Mouse (Mus musculus): ENCODE data around the gene Tmie. TPM values are rescaled to one million over a fixed set of nuclear protein-coding genes. Genes with fewer than 3 reads are reported as not detected.
"Not testable (repeated sequence)": the region's sequence is repeated elsewhere in the genome, so short reads cannot be mapped to it uniquely, and the experiment has no call there.

Gene Tmie
- total RNA-seq, 1 experiment from 2014 or later, result 0.23 TPM

DNA sequence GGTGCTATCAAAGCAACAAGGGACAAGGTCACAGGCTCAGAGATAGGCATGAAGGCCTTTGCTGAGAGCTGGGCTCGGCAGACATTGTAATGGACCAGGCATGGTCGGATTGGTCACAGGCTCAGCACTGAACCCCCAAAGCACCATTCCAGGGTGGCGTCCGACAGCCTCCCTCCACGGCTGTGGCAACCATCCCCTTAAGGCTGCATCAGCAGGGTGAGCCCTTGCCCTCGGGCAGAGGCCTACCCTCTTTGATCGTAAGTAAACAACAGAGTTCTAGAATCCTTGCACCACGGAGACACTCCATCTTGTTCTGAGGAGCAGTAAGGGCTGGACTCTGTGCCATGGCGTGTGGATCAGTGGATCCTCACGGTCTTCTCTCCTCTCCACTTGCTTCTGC, 35.7 kb downstream of the Tmie start, which contains the start of gene Prss46:
Gene Prss46, plus strand, starts transcription at position 301 of the 400 bp plus-strand sequence.
- ATAC-seq (replicated peaks; ENCODE audit: low read depth, poor library complexity, severe bottlenecking), result no peak

- peak; percentile 74 for ATAC-seq (replicated peaks; ENCODE audit: low read depth, poor library complexity, severe bottlenecking)
These were observed 38.5 kb downstream of the Tmie start for GRCm38 (mm10) chr9:110841438-110841837.

DNA sequence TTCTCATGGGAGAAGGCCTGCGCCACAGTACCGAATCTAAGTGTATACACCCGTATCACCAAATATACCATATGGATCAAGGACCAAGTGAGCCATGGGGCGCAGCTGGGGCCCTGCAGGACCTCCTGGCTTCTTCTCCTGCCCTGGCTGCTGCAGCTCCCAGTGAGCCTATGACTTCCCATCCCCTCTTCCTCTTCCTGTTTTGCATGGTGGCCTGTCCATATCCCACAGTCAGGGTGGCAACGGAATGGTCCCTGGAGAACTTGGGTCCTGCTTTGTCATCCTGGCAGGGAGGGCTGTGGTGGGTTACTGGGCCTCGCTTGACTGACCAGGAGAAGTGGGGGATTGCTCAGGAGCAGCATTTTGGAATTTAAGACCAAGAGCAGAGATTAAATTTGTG, 39.0 kb downstream of the Tmie start:
- ATAC-seq (replicated peaks; ENCODE audit: low read depth, poor library complexity, severe bottlenecking), result peak; percentile 18; the same call in 1 of the 2 replicates

GRCm38 (mm10) chr9:110836112-110836511, 43.8 kb downstream of the Tmie start:
- no peak for ATAC-seq (replicated peaks; ENCODE audit: low read depth, poor library complexity, severe bottlenecking)

DNA sequence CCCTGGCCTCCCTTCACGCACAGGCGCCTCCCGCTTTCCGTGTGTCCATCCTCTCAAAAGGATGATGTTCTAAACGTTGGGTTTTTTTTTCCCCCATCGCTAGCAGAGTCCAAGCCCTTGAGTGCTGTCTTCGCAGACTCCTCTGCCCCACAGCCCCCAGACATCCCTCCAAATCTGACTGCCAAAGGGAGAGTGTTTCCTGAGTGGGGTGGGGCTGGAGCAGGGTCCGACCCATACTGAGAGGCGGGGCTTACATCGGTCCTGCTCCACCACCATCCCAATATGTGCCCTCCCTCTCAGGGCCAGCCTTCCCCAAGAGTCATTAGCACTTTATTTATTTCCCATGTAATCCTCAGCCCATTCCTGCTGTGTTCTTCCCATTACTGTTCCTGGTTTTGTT, 45.0 kb downstream of the Tmie start:
- ATAC-seq (replicated peaks; ENCODE audit: low read depth, poor library complexity, severe bottlenecking), result no peak

DNA sequence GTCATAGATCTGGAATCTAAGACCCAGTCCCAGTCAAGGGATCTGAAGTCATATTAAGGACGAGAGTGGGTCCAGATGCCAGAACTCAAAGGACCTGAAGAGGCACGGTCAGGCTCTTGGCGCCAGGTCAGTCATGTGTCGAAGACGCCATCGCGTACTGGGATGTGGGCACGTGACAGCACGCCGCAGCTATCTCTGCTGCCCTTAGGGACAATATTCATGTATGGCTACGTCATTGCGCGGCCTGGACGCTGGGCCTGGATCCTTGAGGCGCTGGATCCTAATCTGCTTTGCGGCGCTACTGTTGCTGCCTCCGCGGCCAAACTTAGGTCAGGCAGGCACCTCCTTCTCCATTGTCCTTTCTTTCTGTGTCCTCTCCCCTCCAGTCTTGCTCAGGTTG, 45.5 kb downstream of the Tmie start, which contains the start of gene Prss45:
Gene Prss45, plus strand, starts transcription at position 178 of the 400 bp plus-strand sequence.
- ATAC-seq (replicated peaks; ENCODE audit: low read depth, poor library complexity, severe bottlenecking), result no peak

DNA sequence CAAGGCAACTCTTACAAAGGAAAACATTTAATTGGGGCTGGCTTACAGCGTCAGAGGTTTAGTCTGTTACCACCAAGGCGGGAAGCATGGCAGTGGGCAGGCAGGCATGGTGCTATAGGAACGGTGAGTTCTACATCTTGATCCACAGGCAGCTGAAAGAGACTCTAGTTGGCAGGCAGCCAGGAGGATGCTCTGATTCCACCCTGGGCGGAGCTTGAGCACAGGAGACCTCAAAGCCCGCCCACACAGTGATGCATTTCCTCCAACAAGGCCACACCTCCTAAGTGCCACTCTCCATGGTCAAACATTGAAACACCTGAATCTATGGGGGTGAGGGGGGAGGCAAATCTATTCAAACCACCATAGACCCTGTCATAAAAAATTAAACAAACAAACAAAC, 46.9 kb downstream of the Tmie start:
- ATAC-seq (replicated peaks; ENCODE audit: low read depth, poor library complexity, severe bottlenecking), result no peak

DNA sequence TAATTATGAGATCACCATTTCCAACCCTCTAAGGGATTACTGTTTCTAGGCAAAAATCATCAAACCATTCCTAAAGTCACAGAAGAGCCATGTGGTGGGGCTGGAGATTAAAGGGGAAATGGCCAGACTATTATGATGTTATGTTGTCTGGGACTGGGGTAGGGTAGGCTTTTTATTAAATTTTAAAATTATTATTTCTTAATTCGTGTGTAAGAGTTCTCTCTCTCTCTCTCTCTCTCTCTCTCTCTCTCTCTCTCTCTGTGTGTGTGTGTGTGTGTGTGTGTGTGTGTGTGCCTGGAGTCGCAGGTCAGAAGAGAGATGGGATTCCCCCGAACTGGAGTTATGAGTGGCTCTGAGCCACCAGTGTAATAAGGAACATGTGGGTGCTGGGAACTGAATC, 53.5 kb downstream of the Tmie start, which contains the start of gene Prss43:
Gene Prss43, plus strand, starts transcription at position 301 of the 400 bp plus-strand sequence.
- no peak for ATAC-seq (replicated peaks; ENCODE audit: low read depth, poor library complexity, severe bottlenecking)

DNA sequence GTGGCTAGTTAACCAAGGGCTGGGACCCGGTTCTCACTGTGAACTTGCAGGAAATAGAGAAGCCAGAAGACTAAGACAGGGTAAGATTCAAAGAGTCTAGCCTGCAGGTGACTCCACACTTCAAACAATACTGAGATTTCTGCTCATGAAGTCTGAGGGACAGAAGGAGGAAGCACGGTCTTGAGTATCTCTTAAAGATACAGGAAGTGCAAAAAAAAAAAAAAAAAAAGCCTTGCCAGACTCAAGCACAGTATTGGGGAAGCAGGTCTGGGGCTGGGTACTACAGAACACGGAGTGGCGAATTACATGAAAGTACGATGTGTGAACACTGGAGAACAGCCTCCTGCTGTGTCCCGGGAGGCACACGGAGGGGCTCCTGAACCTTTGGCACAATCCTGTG, 54.1 kb downstream of the Tmie start:
- peak; percentile 80 for ATAC-seq (replicated peaks; ENCODE audit: low read depth, poor library complexity, severe bottlenecking)

DNA sequence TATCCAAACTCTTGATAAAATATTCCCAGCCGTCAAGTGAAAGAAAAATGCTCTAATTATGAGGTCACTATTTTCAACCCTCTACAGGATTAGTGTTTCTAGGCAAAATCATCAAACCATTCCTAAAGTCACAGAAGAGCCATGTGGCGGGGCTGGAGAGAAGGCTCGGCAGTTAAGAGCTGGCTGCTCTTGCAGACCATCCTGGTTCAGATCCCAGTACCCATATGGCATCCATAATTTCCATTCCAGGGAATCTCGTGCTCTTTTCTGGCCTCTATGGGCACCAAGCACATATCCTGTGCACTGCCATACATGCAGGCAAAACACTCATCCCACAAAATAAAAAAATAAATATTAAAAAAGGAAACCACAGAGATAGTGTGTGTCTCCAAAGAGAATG, 54.5 kb downstream of the Tmie start:
- no peak for ATAC-seq (replicated peaks; ENCODE audit: low read depth, poor library complexity, severe bottlenecking)

- ATAC-seq (replicated peaks; ENCODE audit: low read depth, poor library complexity, severe bottlenecking), result no peak
These were observed 58.5 kb downstream of the Tmie start for GRCm38 (mm10) chr9:110821436-110821835.

DNA sequence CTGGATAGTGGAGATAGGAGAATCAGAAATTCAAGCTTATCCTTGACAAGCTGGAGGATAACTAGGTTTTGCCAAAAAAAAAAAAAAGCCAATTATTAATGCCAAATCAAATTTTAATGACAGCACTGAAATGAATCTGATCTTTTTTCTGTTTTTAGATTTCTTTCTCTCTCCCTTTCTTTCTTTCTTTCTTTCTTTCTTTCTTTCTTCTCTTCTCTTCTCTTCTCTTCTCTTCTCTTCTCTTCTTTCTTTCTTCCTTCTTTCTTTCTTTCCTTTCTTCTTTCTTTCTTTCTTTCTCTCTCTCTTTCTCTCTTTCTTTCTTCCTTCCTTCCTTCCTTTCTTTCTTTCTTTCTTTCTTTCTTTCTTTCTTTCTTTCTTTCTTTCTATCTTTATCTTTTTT, 59.4 kb downstream of the Tmie start:
- ATAC-seq (replicated peaks; ENCODE audit: low read depth, poor library complexity, severe bottlenecking), result not testable (repeated sequence)

Other genes with a start within 250 kb of the Tmie start
- gene Nbeal2, start 226.0 kb downstream of the Tmie start, total RNA-seq (2017), result 8.6 and 19.5 TPM in 2 replicates
- 88.7 and 112 TPM in 2 replicates for gene Ccdc12, start 223.6 kb downstream of the Tmie start, total RNA-seq (2017)
- gene Myl3, start 138.3 kb downstream of the Tmie start, total RNA-seq (2017), result not detected in 2 replicates
- gene Pth1r, start 133.0 kb downstream of the Tmie start, total RNA-seq (2017), result 0.23 TPM in 1 of 2 replicates, not detected in the other
- not detected in 2 replicates for gene Prss42, start 81.9 kb downstream of the Tmie start, total RNA-seq (2017)
- not detected in 2 replicates for gene Prss44, start 66.1 kb downstream of the Tmie start, total RNA-seq (2017)
- gene Prss43, start 53.4 kb downstream of the Tmie start, total RNA-seq (2017), result not detected in 2 replicates
- not detected in 2 replicates for gene Prss45, start 45.5 kb downstream of the Tmie start, total RNA-seq (2017)
- not detected in 2 replicates for gene Prss46, start 35.6 kb downstream of the Tmie start, total RNA-seq (2017)
- gene Prss50, start 22.1 kb downstream of the Tmie start, total RNA-seq (2017), result 8.7 and 10.2 TPM in 2 replicates
- gene Als2cl, start 243 bp downstream of the Tmie start, total RNA-seq (2017), result 0.87 and 3.1 TPM in 2 replicates
- not detected in 2 replicates for gene Fam240a, start 36.7 kb upstream of the Tmie start, total RNA-seq (2017)
- gene Tdgf1, start 66.0 kb upstream of the Tmie start, total RNA-seq (2017), result not detected in 2 replicates
- 0.32 and 1.7 TPM in 2 replicates for gene Lrrc2, start 71.4 kb upstream of the Tmie start, total RNA-seq (2017)
- not detected in 2 replicates for gene Rtp3, start 110.5 kb upstream of the Tmie start, total RNA-seq (2017)
- gene Ltf, start 139.2 kb upstream of the Tmie start, total RNA-seq (2017), result 52.3 and 80.1 TPM in 2 replicates
- gene Ccrl2, start 177.4 kb upstream of the Tmie start, total RNA-seq (2017), result 9.6 and 10.5 TPM in 2 replicates
- 70.2 and 77.5 TPM in 2 replicates for gene Lrrfip2, start 237.5 kb upstream of the Tmie start, total RNA-seq (2017)

All from common myeloid progenitor, adult 5-6 weeks (primary cell).